Mouse (Mus musculus) intestine, embryonic 16.5 days (tissue): ENCODE results near the gene Ppfia1. TPM values are rescaled to one million over a fixed set of nuclear protein-coding genes. Genes with fewer than 3 reads are reported as not detected.

Experiments
- ATAC-seq: fragments of 200-750 bp; cut with Nextera tagmentation; 2 replicates; pipeline ENCODE4 v1.8.0; 2017; ENCODE audit warnings: moderate TSS enrichment, moderate library complexity
- H3K27ac ChIP-seq: fragments of 300-500 bp; sonication (generic); 2 replicates; pipeline ENCODE4 v1.5.1; 2014; ENCODE audit warnings: mild to moderate bottlenecking, low read length
- H3K27me3 ChIP-seq: fragments of 300-500 bp; sonication (generic); replicated peaks from 2 replicates; pipeline ENCODE4 v1.6.1; 2014; ENCODE audit warnings: low read length, control low read depth, mixed read lengths; ENCODE audit not compliant: control insufficient read depth, insufficient read depth
- H3K36me3 ChIP-seq: fragments of 300-500 bp; sonication (generic); 2 replicates; pipeline ENCODE4 v1.6.1; 2014; ENCODE audit warnings: low read length, control low read depth; ENCODE audit not compliant: control insufficient read depth, insufficient read depth
- H3K4me1 ChIP-seq: fragments of 300-500 bp; sonication (generic); 2 replicates; pipeline ENCODE4 v1.6.1; 2014; ENCODE audit warnings: low read length, control low read depth, mixed read lengths; ENCODE audit not compliant: control insufficient read depth, insufficient read depth
- H3K4me2 ChIP-seq: fragments of 300-500 bp; sonication (generic); 2 replicates; pipeline ENCODE4 v1.6.1; 2014; ENCODE audit warnings: low read depth, low read length, control low read depth
- H3K4me3 ChIP-seq: fragments of 300-500 bp; sonication (generic); 2 replicates; pipeline ENCODE4 v1.5.1; 2014; ENCODE audit warnings: mild to moderate bottlenecking, low read length
- H3K9ac ChIP-seq: fragments of 300-500 bp; sonication (generic); 2 replicates; pipeline ENCODE4 v1.6.1; 2014; ENCODE audit warnings: low read depth, low read length
- H3K9me3 ChIP-seq: fragments of 300-500 bp; sonication (generic); 2 replicates; pipeline ENCODE4 v1.6.1; 2016; ENCODE audit warnings: low read length, control low read depth; ENCODE audit not compliant: control insufficient read depth
- WGBS: fragments of 180-500 bp; shearing (Covaris S2); extraction: QIAGEN DNeasy Blood & Tissue Kit; methylation state at CpG from one replicate; pipeline ENCODE4 v1.1.7; 2014; 5-methylcytosine and 5-hydroxymethylcytosine counted together
- polyA plus RNA-seq: library from polyadenylated mRNA; unstranded; fragments of >200 nt; fragmentation: Nextera tagmentation; extraction: Ambion mirVana; gene quantifications from 2 replicates; pipeline ENCODE4 v1.2.1, GENCODE M21; 2015

Gene Ppfia1
- polyA plus RNA-seq, 1 experiment from 2014 or later = 13.8 TPM

GRCm38 (mm10) chr7:144558552-144558951 is 5.0 kb upstream of the Ppfia1 start:
- Histone ChIP-seq H3K4me1 (peaks cover 3% of the 10 kb centered on the region), H3K27ac (no peak overlapping the region), H3K4me3 (no peak overlapping the region), H3K4me2 (no peak overlapping the region), H3K9me3 (no peaks in the 10 kb centered on the region), H3K27me3 (no peaks in the 10 kb centered on the region), H3K36me3 (no peaks in the 10 kb centered on the region), H3K9ac (no peak overlapping the region)
- no peak for ATAC-seq
- 52% methylated on average over 6 of the region's 6 CpGs for WGBS

DNA sequence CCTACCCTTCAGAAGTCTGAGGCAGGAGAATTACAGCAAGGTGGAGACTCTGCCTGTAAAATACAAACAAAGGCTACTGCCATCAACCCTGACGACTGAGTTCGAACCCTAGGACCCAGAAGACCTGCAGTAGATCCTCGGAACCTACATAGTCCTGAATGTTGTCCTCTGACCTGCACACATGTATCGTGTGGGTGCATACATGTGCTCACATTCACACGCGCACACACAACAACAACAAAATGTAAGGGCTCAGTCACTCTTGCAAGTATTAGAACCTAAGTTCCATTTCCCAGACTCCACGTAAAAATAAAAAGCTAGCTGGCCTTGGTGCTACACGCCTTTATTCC is 569 bp upstream of the Ppfia1 start:
- no peaks in the 10 kb centered on the region for H3K27me3 ChIP-seq
- peaks cover 2% of the 10 kb centered on the region for H3K36me3 ChIP-seq
- peak overlapping the region; percentile 66 for H3K9ac ChIP-seq
- H3K27ac ChIP-seq = peak overlapping the region; percentile 46; the same call in 1 of the 2 replicates
- peak overlapping the region; percentile 63 for H3K4me2 ChIP-seq
- no peak for ATAC-seq
- peak overlapping the region; percentile 89 for H3K4me3 ChIP-seq
- 22% methylated on average over 8 of the region's 8 CpGs for WGBS
- peaks cover 18% of the 10 kb centered on the region for H3K4me1 ChIP-seq
- no peaks in the 10 kb centered on the region for H3K9me3 ChIP-seq

- peaks cover 2% of the 10 kb centered on the region for H3K36me3 ChIP-seq
- 86% methylated on average over 8 of the region's 8 CpGs for WGBS
Measured at GRCm38 (mm10) chr7:144552274-144552673, 1.3 kb downstream of the Ppfia1 start.

GRCm38 (mm10) chr7:144550811-144551210 is 2.7 kb downstream of the Ppfia1 start:
- Histone ChIP-seq H3K4me3 (no peak overlapping the region), H3K27me3 (no peaks in the 10 kb centered on the region), H3K27ac (no peak overlapping the region), H3K9me3 (no peaks in the 10 kb centered on the region), H3K9ac (no peak overlapping the region), H3K36me3 (peaks cover 7% of the 10 kb centered on the region), H3K4me1 (peaks cover 18% of the 10 kb centered on the region), H3K4me2 (no peak overlapping the region)
- WGBS = 48% methylated on average over 1 of the region's 1 CpGs
- no peak for ATAC-seq

More at GRCm38 (mm10) chr7:144552274-144552673, 1.3 kb downstream of the Ppfia1 start:
- H3K9me3 ChIP-seq = no peaks in the 10 kb centered on the region
- H3K27me3 ChIP-seq = no peaks in the 10 kb centered on the region
- H3K4me3 ChIP-seq = 0 out of 2 replicates have a peak overlapping the region, but pooled peaks have one; percentile 89
- peaks cover 18% of the 10 kb centered on the region for H3K4me1 ChIP-seq
- peak overlapping the region; percentile 61 for H3K4me2 ChIP-seq
- H3K27ac ChIP-seq = no peak overlapping the region
- no peak for ATAC-seq
- H3K9ac ChIP-seq = peak overlapping the region; percentile 94

DNA sequence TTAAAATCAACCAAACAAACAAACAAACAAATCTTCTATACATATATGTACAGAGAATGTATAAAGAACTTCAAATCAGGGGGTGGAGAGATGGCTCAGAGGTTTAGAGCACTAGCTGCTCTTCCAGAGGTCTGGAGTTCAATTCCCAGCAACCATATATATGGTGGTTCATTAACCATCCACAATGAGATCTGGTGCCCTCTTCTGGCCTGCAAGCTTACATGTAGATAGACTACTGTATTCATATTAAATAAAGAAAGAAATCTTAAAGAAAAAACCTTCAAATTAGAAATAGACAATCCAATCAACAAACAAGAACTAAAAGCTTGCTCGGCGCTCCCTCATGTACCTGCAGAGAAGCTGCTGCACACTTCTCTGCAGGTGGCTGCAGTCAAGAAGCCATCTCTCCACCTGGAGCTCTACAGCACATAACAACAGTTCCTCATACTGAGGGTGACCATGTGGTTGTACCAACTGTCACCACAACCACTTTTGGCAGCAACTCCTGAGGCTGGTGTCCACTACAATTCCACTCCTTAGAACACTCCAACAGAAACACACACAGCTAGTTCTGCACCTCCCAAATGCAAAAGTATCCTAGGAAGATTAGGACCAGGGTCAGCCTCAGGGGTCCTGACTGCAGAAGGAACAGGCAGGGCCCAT is 3.5 kb downstream of the Ppfia1 start:
- 94% methylated on average over 2 of the region's 2 CpGs for WGBS
- H3K27me3 ChIP-seq = no peaks in the 10 kb centered on the region
- H3K27ac ChIP-seq = no peak overlapping the region
- no peak overlapping the region for H3K4me3 ChIP-seq
- no peak overlapping the region for H3K4me2 ChIP-seq
- H3K36me3 ChIP-seq = peaks cover 7% of the 10 kb centered on the region
- no peak overlapping the region for H3K9ac ChIP-seq
- no peak for ATAC-seq
- H3K4me1 ChIP-seq = peaks cover 18% of the 10 kb centered on the region
- H3K9me3 ChIP-seq = no peaks in the 10 kb centered on the region

GRCm38 (mm10) chr7:144545231-144545630 is 8.3 kb downstream of the Ppfia1 start:
- Histone ChIP-seq H3K27me3 (no peaks in the 10 kb centered on the region), H3K9me3 (no peaks in the 10 kb centered on the region), H3K9ac (no peak overlapping the region), H3K36me3 (peaks cover 6% of the 10 kb centered on the region; the same call in 1 of the 2 replicates), H3K4me3 (no peak overlapping the region), H3K4me2 (no peak overlapping the region), H3K4me1 (no peaks in the 10 kb centered on the region), H3K27ac (no peak overlapping the region)
- WGBS = 87% methylated on average over 3 of the region's 3 CpGs
- no peak for ATAC-seq

- Histone ChIP-seq H3K4me3 (no peak overlapping the region), H3K9me3 (no peaks in the 10 kb centered on the region), H3K27me3 (no peaks in the 10 kb centered on the region), H3K36me3 (0 out of 2 replicates have a peak, but pooled peaks cover 4% of the 10 kb centered on the region), H3K4me2 (no peak overlapping the region), H3K9ac (no peak overlapping the region), H3K4me1 (no peaks in the 10 kb centered on the region), H3K27ac (no peak overlapping the region)
- ATAC-seq = no peak
- 91% methylated on average over 5 of the region's 5 CpGs for WGBS
Measured at GRCm38 (mm10) chr7:144541351-144541750, 12.2 kb downstream of the Ppfia1 start.

DNA sequence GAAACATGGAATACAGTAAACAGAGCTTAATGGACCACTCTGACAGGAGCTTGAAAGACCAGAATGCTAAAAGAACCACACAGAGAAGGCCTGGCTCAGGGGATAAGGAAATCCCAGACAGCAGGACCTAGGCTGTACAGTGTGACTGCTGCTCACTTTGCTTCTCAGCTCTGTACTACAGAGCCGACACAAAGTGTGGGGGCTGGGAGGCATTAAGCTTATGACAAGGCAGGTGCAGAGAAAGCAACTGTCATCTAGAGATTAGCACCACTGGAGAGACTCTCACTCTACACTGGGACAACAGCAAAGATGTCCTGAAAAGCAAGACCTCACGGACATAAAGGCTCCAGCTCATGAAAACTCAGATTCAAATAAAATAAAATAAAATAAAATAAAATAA is 14.4 kb downstream of the Ppfia1 start:
- WGBS = 87% methylated on average over 2 of the region's 2 CpGs
- Histone ChIP-seq H3K9ac (no peak overlapping the region), H3K4me1 (no peaks in the 10 kb centered on the region), H3K36me3 (no peaks in the 10 kb centered on the region), H3K4me2 (no peak overlapping the region), H3K27ac (no peak overlapping the region), H3K27me3 (no peaks in the 10 kb centered on the region), H3K4me3 (no peak overlapping the region), H3K9me3 (no peaks in the 10 kb centered on the region)
- no peak for ATAC-seq

GRCm38 (mm10) chr7:144538030-144538644 is 15.4 kb downstream of the Ppfia1 start:
- no peak overlapping the region for H3K9ac ChIP-seq
- ATAC-seq = no peak
- H3K9me3 ChIP-seq = no peaks in the 10 kb centered on the region
- H3K27ac ChIP-seq = no peak overlapping the region
- no peak overlapping the region for H3K4me3 ChIP-seq
- no peaks in the 10 kb centered on the region for H3K4me1 ChIP-seq
- WGBS = 89% methylated on average over 4 of the region's 4 CpGs
- H3K4me2 ChIP-seq = no peak overlapping the region
- H3K27me3 ChIP-seq = no peaks in the 10 kb centered on the region
- no peaks in the 10 kb centered on the region for H3K36me3 ChIP-seq
